ENCODE assay signal across 8 mouse cellular contexts in the genomic region with DNA sequence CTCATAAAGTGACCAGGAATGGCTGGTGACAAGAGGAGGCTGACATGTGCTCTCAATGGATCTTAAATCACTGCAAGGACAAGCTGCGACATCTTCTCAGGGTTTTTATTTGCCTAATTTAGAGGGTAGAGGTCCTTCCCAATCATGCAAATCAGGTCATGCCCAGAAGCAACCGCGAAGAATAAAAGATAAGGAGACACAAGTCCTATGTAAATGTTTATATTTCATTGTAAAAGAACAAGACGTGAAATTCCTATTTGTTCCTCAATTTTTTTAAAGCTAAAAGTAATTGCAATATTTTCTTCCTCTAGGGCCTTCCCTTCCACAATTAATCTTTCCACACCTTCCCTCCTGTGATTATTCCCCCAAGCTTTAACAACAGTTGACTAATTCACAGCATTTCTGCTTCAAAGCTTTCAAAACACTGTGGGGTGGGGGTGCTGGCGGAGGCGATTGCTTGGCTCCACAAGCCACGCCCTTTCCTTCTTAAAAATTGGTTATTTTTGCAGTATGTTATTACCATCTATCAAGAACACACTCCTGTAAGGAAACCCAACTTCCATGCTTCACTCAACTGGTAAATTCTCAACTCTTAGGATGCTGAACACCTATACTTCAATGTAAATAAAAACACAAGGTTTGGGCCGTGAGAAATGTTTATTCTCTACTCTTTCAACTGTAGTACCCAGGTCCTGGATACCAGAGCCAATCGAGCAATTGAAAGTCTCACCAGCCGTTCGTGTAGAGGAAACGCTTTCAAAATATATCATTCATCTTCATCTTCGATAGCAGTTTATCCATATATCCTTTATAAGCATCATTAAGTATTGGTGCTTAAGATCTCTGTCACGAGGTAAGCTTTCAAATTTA. TPM values are rescaled to one million over a fixed set of nuclear protein-coding genes. Genes with fewer than 3 reads are reported as not detected.
DNase-seq lines count a peak whose midpoint lies in the region; ATAC-seq and TF ChIP-seq lines count a peak whose summit lies in the region.

No protein-coding gene starts in this region.

- peaks cover 7% of the 10 kb centered on the region for H3K4me1 ChIP-seq in lung, adult 2 months (ENCODE audit: control insufficient read depth, insufficient read depth, low read length)
- peaks cover 10% of the 10 kb centered on the region for H3K4me1 ChIP-seq in embryonic facial prominence, embryonic 14.5 days (ENCODE audit: control insufficient read depth, insufficient read depth, low read length)
- peaks cover 25% of the 10 kb centered on the region for H3K4me1 ChIP-seq in intestine, embryonic 15.5 days (replicated peaks)
- peaks cover 32% of the 10 kb centered on the region for H3K4me1 ChIP-seq in midbrain, embryonic 13.5 days (replicated peaks)

- no peak for TF ChIP-seq CTCF in lung, adult 2 months (IDR thresholded peaks at IDR 0.05; ENCODE audit: insufficient read depth, low read length)

- peak overlapping the region; percentile 99; the same call in 1 of the 2 replicates for H3K27ac ChIP-seq in embryonic facial prominence, embryonic 14.5 days (replicated peaks; ENCODE audit: low read depth, low read length)
- no peak overlapping the region for H3K27ac ChIP-seq in intestine, embryonic 15.5 days
- H3K27ac ChIP-seq in midbrain, embryonic 13.5 days, result peak overlapping the region; percentile 99; the same call in 1 of the 2 replicates

- H3K27me3 ChIP-seq in embryonic facial prominence, embryonic 14.5 days (replicated peaks; ENCODE audit: control insufficient read depth, insufficient read depth, low read length), result no peaks in the 10 kb centered on the region
- H3K27me3 ChIP-seq in intestine, embryonic 15.5 days (replicated peaks), result no peaks in the 10 kb centered on the region
- H3K27me3 ChIP-seq in midbrain, embryonic 13.5 days, result no peaks in the 10 kb centered on the region

- H3K4me3 ChIP-seq in lung, adult 2 months (replicated peaks; ENCODE audit: extremely low read depth, low read depth, low read length), result peak overlapping the region; percentile 5
- H3K4me3 ChIP-seq in embryonic facial prominence, embryonic 14.5 days (ENCODE audit: low read depth, low read length), result peak overlapping the region; percentile 84
- peak overlapping the region; percentile 86 for H3K4me3 ChIP-seq in intestine, embryonic 15.5 days (replicated peaks)
- peak overlapping the region; percentile 74 for H3K4me3 ChIP-seq in midbrain, embryonic 13.5 days (replicated peaks)

- WGBS in lung, adult 2 months, result 6% methylated on average over 14 of the region's 14 CpGs
- 17% methylated on average over 14 of the region's 14 CpGs for WGBS in embryonic facial prominence, embryonic 14.5 days
- WGBS in intestine, embryonic 15.5 days, result 10% methylated on average over 14 of the region's 14 CpGs
- WGBS in midbrain, embryonic 13.5 days, result 14% methylated on average over 14 of the region's 14 CpGs

- DNase-seq in lung, adult 2 months, result no peak
- no peak for DNase-seq in lung, postnatal 4 days
- peak; percentile 35 for DNase-seq in embryonic facial prominence, embryonic 14.5 days (ENCODE audit: low spot score)
- DNase-seq in cerebellum, adult 11-12 months, result no peak
- DNase-seq in testis, postnatal 14 days (ENCODE audit: low spot score), result no peak
- DNase-seq in cerebellum, postnatal 25 days, result no peak

- no peak for TF ChIP-seq POLR2A in lung, adult 2 months (IDR thresholded peaks at IDR 0.05; ENCODE audit: borderline replicate concordance, extremely low read depth, low read depth, low read length)

- H3K9me3 ChIP-seq in embryonic facial prominence, embryonic 14.5 days (ENCODE audit: control insufficient read depth, low read length), result no peaks in the 10 kb centered on the region
- H3K9me3 ChIP-seq in intestine, embryonic 15.5 days, result no peaks in the 10 kb centered on the region
- no peaks in the 10 kb centered on the region for H3K9me3 ChIP-seq in midbrain, embryonic 13.5 days

- peak overlapping the region; percentile 97 for H3K4me2 ChIP-seq in embryonic facial prominence, embryonic 14.5 days (ENCODE audit: low read depth, low read length)
- peak overlapping the region; percentile 98 for H3K4me2 ChIP-seq in intestine, embryonic 15.5 days (replicated peaks)
- peak overlapping the region; percentile 95 for H3K4me2 ChIP-seq in midbrain, embryonic 13.5 days (replicated peaks)

- ATAC-seq in embryonic facial prominence, embryonic 14.5 days (ENCODE audit: low read depth), result no peak
- no peak for ATAC-seq in intestine, embryonic 15.5 days
- ATAC-seq in midbrain, embryonic 13.5 days, result no peak

- no peaks in the 10 kb centered on the region for H3K36me3 ChIP-seq in embryonic facial prominence, embryonic 14.5 days (ENCODE audit: control insufficient read depth, insufficient read depth, low read length)
- H3K36me3 ChIP-seq in intestine, embryonic 15.5 days, result no peaks in the 10 kb centered on the region
- no peaks in the 10 kb centered on the region for H3K36me3 ChIP-seq in midbrain, embryonic 13.5 days

- H3K9ac ChIP-seq in embryonic facial prominence, embryonic 14.5 days (ENCODE audit: low read depth, low read length), result 0 out of 2 replicates have a peak overlapping the region, but pooled peaks have one; percentile 100
- H3K9ac ChIP-seq in intestine, embryonic 15.5 days, result 0 out of 2 replicates have a peak overlapping the region, but pooled peaks have one; percentile 99
- peak overlapping the region; percentile 98; the same call in 1 of the 2 replicates for H3K9ac ChIP-seq in midbrain, embryonic 13.5 days (replicated peaks)

RNA-seq across cellular contexts. Expression of a gene that starts 1.4 kb away (rescaled TPM):
- 24.7 and 26.3 TPM in 2 replicates for polyA plus RNA-seq in lung, adult 2 months (2012; rRNA removed)
- 10.0 and 10.2 TPM in 2 replicates for polyA plus RNA-seq in embryonic facial prominence, embryonic 14.5 days (2014; fragmentation: Nextera tagmentation; extraction: Ambion mirVana)
- 13.1 and 18.1 TPM in 2 replicates for polyA plus RNA-seq in intestine, embryonic 15.5 days (2015; fragmentation: Nextera tagmentation; extraction: Ambion mirVana)
- 9.2 and 11.0 TPM in 2 replicates for polyA plus RNA-seq in midbrain, embryonic 13.5 days (2015; fragmentation: Nextera tagmentation; extraction: Ambion mirVana)

RNA-seq across cellular contexts. Expression of a gene that starts 30.4 kb away (rescaled TPM):
- polyA plus RNA-seq in lung, adult 2 months (2012; rRNA removed), result 13.8 and 19.4 TPM in 2 replicates
- polyA plus RNA-seq in embryonic facial prominence, embryonic 14.5 days (2014; fragmentation: Nextera tagmentation; extraction: Ambion mirVana), result 31.8 and 33.5 TPM in 2 replicates
- polyA plus RNA-seq in intestine, embryonic 15.5 days (2015; fragmentation: Nextera tagmentation; extraction: Ambion mirVana), result 214 and 219 TPM in 2 replicates
- polyA plus RNA-seq in midbrain, embryonic 13.5 days (2015; fragmentation: Nextera tagmentation; extraction: Ambion mirVana), result 0.58 and 0.96 TPM in 2 replicates

RNA-seq across cellular contexts. Expression of a gene that starts 58.7 kb away (rescaled TPM):
- polyA plus RNA-seq in lung, adult 2 months (2012; rRNA removed), result 0.12 and 3.9 TPM in 2 replicates
- 1.5 and 1.8 TPM in 2 replicates for polyA plus RNA-seq in embryonic facial prominence, embryonic 14.5 days (2014; fragmentation: Nextera tagmentation; extraction: Ambion mirVana)
- 0.95 and 1.2 TPM in 2 replicates for polyA plus RNA-seq in intestine, embryonic 15.5 days (2015; fragmentation: Nextera tagmentation; extraction: Ambion mirVana)
- polyA plus RNA-seq in midbrain, embryonic 13.5 days (2015; fragmentation: Nextera tagmentation; extraction: Ambion mirVana), result not detected in 2 replicates

Comparison
In these comparisons a context has a peak if more than half of its experiments do, and no peak if none do; other contexts are left out.
1. H3K4me3 ChIP-seq: peak in every context shown above with its lines; median percentile 86 in intestine, embryonic 15.5 days; 84 in embryonic facial prominence, embryonic 14.5 days; 74 in midbrain, embryonic 13.5 days; 5 in lung, adult 2 months.